24 mouse cellular contexts compared by ENCODE assay signal in the genomic region with DNA sequence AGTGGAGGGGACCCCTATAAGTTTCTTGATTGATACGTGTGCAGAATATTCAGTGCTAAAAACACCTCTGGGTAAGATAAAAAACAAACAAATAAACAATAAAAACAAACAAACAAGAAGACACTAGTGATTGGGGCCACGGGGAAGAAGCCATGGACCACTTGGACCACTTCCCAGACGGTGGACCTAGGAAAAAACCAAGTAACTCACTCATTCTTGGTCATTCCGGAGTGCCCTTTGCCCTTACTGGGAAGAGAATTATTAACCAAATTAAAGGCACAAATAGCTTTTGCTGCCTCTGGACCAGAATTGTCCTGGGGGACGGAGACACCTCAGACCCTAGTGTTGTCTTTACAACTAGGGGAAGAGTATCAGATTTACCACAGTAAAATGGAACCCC. TPM values are rescaled to one million over a fixed set of nuclear protein-coding genes. Genes with fewer than 3 reads are reported as not detected.
"Had no signal": no experiment of that assay in that cellular context is flagged by ENCODE, and none has a peak within 500 bp of the region (broad histone marks: within the 10 kb centered on the region; RNA-seq: fewer than 3 reads in every experiment).

No protein-coding gene starts in this region.

- H3K27me3 ChIP-seq: liver, embryonic 12.5 days; liver, embryonic 15.5 days; lung, embryonic 15.5 days; megakaryocyte, embryonic 14.5 days; midbrain, embryonic 13.5 days; neural tube, embryonic 13.5 days; stomach, embryonic 15.5 days had no signal

- H3K36me3 ChIP-seq: liver, embryonic 12.5 days; liver, embryonic 15.5 days; lung, embryonic 15.5 days; midbrain, embryonic 10.5 days; midbrain, embryonic 13.5 days; neural tube, embryonic 13.5 days; stomach, embryonic 15.5 days had no signal

- H3K4me3 ChIP-seq: layer of hippocampus, adult 2 months; liver, embryonic 12.5 days; liver, embryonic 15.5 days; lung, embryonic 15.5 days; megakaryocyte, embryonic 14.5 days; midbrain, embryonic 10.5 days; midbrain, embryonic 13.5 days; myocyte; neural tube, embryonic 13.5 days; stomach, embryonic 15.5 days had no signal

- H3K4me2 ChIP-seq: liver, embryonic 12.5 days; liver, embryonic 15.5 days; lung, embryonic 15.5 days; midbrain, embryonic 13.5 days; neural tube, embryonic 13.5 days; stomach, embryonic 15.5 days had no signal

- H3K9ac ChIP-seq: liver, embryonic 12.5 days; liver, embryonic 15.5 days; lung, embryonic 15.5 days; midbrain, embryonic 13.5 days; neural tube, embryonic 13.5 days; stomach, embryonic 15.5 days had no signal

- H3K27ac ChIP-seq: hindbrain, postnatal 0 days; layer of hippocampus, adult 2 months; liver, embryonic 12.5 days; liver, embryonic 15.5 days; lung, embryonic 15.5 days; midbrain, embryonic 10.5 days; midbrain, embryonic 13.5 days; neural tube, embryonic 13.5 days; stomach, embryonic 15.5 days had no signal

- ATAC-seq: hindbrain, postnatal 0 days; inflammation-experienced regulatory T-cells, adult 6 months; intestine, embryonic 16.5 days; liver, embryonic 12.5 days; midbrain, embryonic 13.5 days; midbrain, embryonic 16.5 days had no signal

- H3K9me3 ChIP-seq: liver, embryonic 15.5 days; lung, embryonic 15.5 days; stomach, embryonic 15.5 days had no signal

- H3K4me1 ChIP-seq: lung, embryonic 15.5 days; midbrain, embryonic 10.5 days; midbrain, embryonic 13.5 days; stomach, embryonic 15.5 days had no signal

- DNase-seq: layer of hippocampus, adult 9-11 months; lung, adult 18-20 months; lung, postnatal 10 days; lung, postnatal 36 days; retina, postnatal 1 day; right cerebral cortex, postnatal 25 days; spleen, adult 18-20 months; thymus, postnatal 25 days had no signal

RNA-seq across cellular contexts. Expression of gene Zar1, which starts 15.4 kb away (rescaled TPM):
- polyA plus RNA-seq: inflammation-experienced regulatory T-cells, adult 6 months; large intestine, adult 2 months; liver, embryonic 12.5 days; liver, embryonic 15.5 days; lung, embryonic 15.5 days; myocyte had no signal

RNA-seq across cellular contexts. Expression of gene Gm5868, which starts 21.7 kb away (rescaled TPM):
- polyA plus RNA-seq: inflammation-experienced regulatory T-cells, adult 6 months; large intestine, adult 2 months; liver, embryonic 12.5 days; liver, embryonic 15.5 days; myocyte; thymus, postnatal 0 days had no signal
